Mouse (Mus musculus): ENCODE measurements around the gene Pdia4.

GRCm38 (mm10) chr6:47813257-47813878 lies at the start of gene Pdia4:
- TF ChIP-seq USF2 (IDR thresholded peaks at IDR 0.05; ENCODE audit: borderline replicate concordance in 1 of 2, insufficient read depth in 1 of 2, low read depth in 1 of 2, low read length in 2 of 2) (no peak), CHD2 (IDR thresholded peaks at IDR 0.05; ENCODE audit: low read length) (no peak), CTCF (IDR thresholded peaks at IDR 0.05 in 2 of 3, conservative IDR thresholded peaks at IDR 0.05 in 1 of 3; ENCODE audit: control insufficient read depth in 1 of 3, insufficient read depth in 1 of 3, low read depth in 2 of 3, low read length in 3 of 3, poor library complexity in 1 of 3, severe bottlenecking in 1 of 3) (no peak)
